Mouse (Mus musculus) lung, embryonic 14.5 days (tissue): Measurements from ENCODE around the gene Rtl6. TPM values are rescaled to one million over a fixed set of nuclear protein-coding genes. Genes with fewer than 3 reads are reported as not detected.

Source experiments
- ATAC-seq: fragments of 200-750 bp; cut with Nextera tagmentation; 2 replicates; pipeline ENCODE4 v1.8.0; 2017; ENCODE audit warnings: mild to moderate bottlenecking, moderate TSS enrichment, moderate library complexity; ENCODE audit not compliant: insufficient read depth
- DNase-seq: peaks from one replicate; pipeline ENCODE4 v3.0.0-alpha.2; 2015
- H3K27ac ChIP-seq: fragments of 300-500 bp; sonication (generic); 2 replicates; pipeline ENCODE4 v1.5.1; 2014; ENCODE audit warnings: low read depth, mild to moderate bottlenecking, moderate library complexity
- H3K27me3 ChIP-seq: fragments of 300-500 bp; sonication (generic); 2 replicates; pipeline ENCODE4 v1.6.1; 2014; ENCODE audit warnings: low read length, control low read depth; ENCODE audit not compliant: insufficient read depth
- H3K36me3 ChIP-seq: fragments of 300-500 bp; sonication (generic); 2 replicates; pipeline ENCODE4 v1.6.1; 2014; ENCODE audit warnings: control low read depth; ENCODE audit not compliant: insufficient read depth
- H3K4me1 ChIP-seq: fragments of 300-500 bp; sonication (generic); 2 replicates; pipeline ENCODE4 v1.6.1; 2014; ENCODE audit warnings: antibody characterized with exemption, control low read depth; ENCODE audit not compliant: insufficient read depth
- H3K4me2 ChIP-seq: fragments of 300-500 bp; sonication (generic); 2 replicates; pipeline ENCODE4 v1.6.1; 2014; ENCODE audit warnings: mild to moderate bottlenecking
- H3K4me3 ChIP-seq: fragments of 300-500 bp; sonication (generic); 2 replicates; pipeline ENCODE4 v1.5.1; 2014; ENCODE audit warnings: low read depth, low read length
- H3K9ac ChIP-seq: fragments of 300-500 bp; sonication (generic); 2 replicates; pipeline ENCODE4 v1.6.1; 2014
- H3K9me3 ChIP-seq: fragments of 300-500 bp; sonication (generic); 2 replicates; pipeline ENCODE4 v1.6.1; 2016; ENCODE audit warnings: low read depth, low read length, control low read depth
- CTCF ChIP-seq: IDR thresholded peaks from 2 replicates; pipeline ENCODE4 v1.5.1; 2016; ENCODE audit warnings: antibody characterized with exemption, low read depth
- WGBS: fragments of 180-500 bp; shearing (Covaris S2); extraction: QIAGEN DNeasy Blood & Tissue Kit; methylation state at CpG from one replicate; pipeline ENCODE4 v1.1.7; 2014; 5-methylcytosine and 5-hydroxymethylcytosine counted together
- polyA plus RNA-seq: library from polyadenylated mRNA; unstranded; fragments of >200 nt; fragmentation: Nextera tagmentation; extraction: Ambion mirVana; gene quantifications from 2 replicates; pipeline ENCODE4 v1.2.1, GENCODE M21; 2014

Rtl6 gene
- polyA plus RNA-seq, 1 experiment from 2014 or later: 8.7 TPM

DNA sequence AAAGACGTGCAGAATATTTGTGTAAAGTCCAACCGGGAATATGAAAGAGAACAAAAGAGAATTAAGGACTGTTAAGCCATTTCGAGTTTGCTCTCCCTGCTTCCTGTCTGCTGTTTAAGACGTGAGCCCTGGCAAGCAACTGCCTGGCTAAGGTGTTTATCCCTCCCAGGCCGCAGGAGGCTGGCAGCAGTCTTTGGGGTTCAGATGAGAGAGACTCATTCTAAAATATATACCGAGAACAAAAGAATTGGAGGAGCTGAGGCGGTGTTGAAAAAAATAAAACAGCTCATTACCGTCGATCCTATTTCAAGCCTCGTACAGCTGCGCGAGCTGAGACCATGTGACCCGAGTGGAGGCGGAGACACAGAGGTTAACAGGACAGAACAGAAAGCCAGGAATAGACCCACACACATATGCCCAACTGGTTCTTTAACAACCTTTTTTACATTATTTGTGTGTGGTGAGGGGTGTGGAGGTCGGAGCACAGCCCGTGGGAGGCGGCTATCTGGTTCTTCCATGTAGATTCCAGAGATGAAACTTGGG, 9.0 kb upstream of the Rtl6 start:
- peak overlapping the region; percentile 33; the same call in 1 of the 2 replicates for H3K4me2 ChIP-seq
- 46% methylated on average over 17 of the region's 17 CpGs for WGBS
- DNase-seq: peak; percentile 41

DNA sequence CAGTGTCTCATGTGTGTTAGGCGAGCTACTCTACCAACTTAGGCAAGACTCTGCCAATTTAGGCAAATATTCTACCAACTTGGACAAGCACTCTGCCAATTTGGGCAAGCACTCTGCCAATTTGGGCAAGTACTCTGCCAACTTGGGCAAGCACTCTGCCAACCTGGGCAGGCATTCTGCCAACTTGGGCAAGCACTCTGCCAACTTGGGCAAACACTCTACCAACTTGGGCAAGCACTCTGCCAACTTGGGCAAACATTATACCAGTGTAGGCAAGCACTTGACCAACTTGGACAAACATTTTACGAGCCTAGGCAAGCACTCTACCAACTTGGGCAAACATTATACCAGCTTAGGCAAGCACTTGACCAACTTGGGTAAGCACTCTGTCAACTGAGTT, 3.9 kb upstream of the Rtl6 start:
- no peaks in the 10 kb centered on the region for H3K36me3 ChIP-seq
- TF ChIP-seq CTCF: no peak
- ATAC-seq: no peak
- no peaks in the 10 kb centered on the region for H3K27me3 ChIP-seq
- no peak overlapping the region for H3K4me2 ChIP-seq
- 0 out of 2 replicates have a peak, but pooled peaks cover 5% of the 10 kb centered on the region for H3K4me1 ChIP-seq
- no peaks in the 10 kb centered on the region for H3K9me3 ChIP-seq
- H3K27ac ChIP-seq: no peak overlapping the region
- no peak overlapping the region for H3K9ac ChIP-seq
- WGBS: 71% methylated on average over 2 of the region's 2 CpGs
- DNase-seq: no peak
- no peak overlapping the region for H3K4me3 ChIP-seq

More for the DNA sequence above, 9.0 kb upstream of the Rtl6 start:
- Histone ChIP-seq H3K27ac (no peak overlapping the region), H3K4me1 (no peaks in the 10 kb centered on the region), H3K36me3 (no peaks in the 10 kb centered on the region), H3K27me3 (no peaks in the 10 kb centered on the region), H3K9ac (no peak overlapping the region), H3K4me3 (no peak overlapping the region), H3K9me3 (no peaks in the 10 kb centered on the region)
- ATAC-seq: no peak
- TF ChIP-seq CTCF: no peak

DNA sequence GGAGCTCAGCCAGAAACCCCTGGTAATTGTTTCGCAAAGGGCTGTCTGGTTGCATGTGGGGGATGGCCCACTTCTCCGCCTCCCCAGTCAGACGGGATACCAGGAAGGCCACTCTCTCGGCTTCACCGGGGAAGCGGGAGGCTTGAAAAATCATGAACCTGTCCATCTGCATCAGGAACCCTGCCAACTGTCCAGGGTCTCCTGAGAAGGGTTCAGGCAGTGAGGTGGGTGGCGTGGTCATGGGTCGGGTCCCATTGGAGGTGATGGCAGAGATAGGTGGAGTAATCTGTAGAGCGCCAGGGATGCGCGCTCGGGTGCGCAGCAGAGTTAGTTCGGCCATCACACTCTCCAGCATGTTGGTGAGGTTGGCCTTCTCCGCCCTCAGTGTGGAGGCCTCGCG, 949 bp downstream of the Rtl6 start:
- H3K4me1 ChIP-seq: 0 out of 2 replicates have a peak, but pooled peaks cover 5% of the 10 kb centered on the region
- 94% methylated on average over 17 of the region's 17 CpGs for WGBS
- H3K9ac ChIP-seq: no peak overlapping the region
- no peaks in the 10 kb centered on the region for H3K9me3 ChIP-seq
- H3K27me3 ChIP-seq: no peaks in the 10 kb centered on the region
- no peak for ATAC-seq
- H3K36me3 ChIP-seq: peaks cover 4% of the 10 kb centered on the region; the same call in 1 of the 2 replicates
- no peak for DNase-seq
- no peak for TF ChIP-seq CTCF
- peak overlapping the region; percentile 74 for H3K4me2 ChIP-seq
- H3K27ac ChIP-seq: no peak overlapping the region
- H3K4me3 ChIP-seq: peak overlapping the region; percentile 62; the same call in 1 of the 2 replicates

DNA sequence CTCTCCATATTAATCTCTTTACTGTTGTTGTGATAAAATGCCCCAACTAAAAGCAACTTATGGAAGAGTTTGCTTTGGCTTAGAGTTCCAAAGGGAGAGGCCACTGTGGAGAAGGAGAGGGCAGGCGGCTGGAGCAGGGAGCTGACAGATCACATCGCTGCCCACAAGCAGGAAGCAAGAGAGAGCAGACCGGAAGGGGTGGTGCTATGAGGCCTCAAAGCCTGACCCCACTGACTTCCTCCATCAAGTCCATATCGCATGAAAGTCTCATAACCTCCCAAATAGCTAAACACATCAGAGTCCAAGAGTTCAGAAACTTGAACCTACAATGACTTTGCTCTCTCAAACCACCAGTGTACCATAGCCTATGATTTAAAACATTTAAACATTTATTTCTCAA, 6.6 kb downstream of the Rtl6 start:
- TF ChIP-seq CTCF: no peak
- H3K36me3 ChIP-seq: peaks cover 2% of the 10 kb centered on the region; the same call in 1 of the 2 replicates
- no peak overlapping the region for H3K4me3 ChIP-seq
- H3K27ac ChIP-seq: no peak overlapping the region
- no peaks in the 10 kb centered on the region for H3K27me3 ChIP-seq
- ATAC-seq (no peak), DNase-seq (no peak)
- no peaks in the 10 kb centered on the region for H3K9me3 ChIP-seq
- H3K4me2 ChIP-seq: no peak overlapping the region
- no peak overlapping the region for H3K9ac ChIP-seq
- 53% methylated on average over 4 of the region's 4 CpGs for WGBS
- no peaks in the 10 kb centered on the region for H3K4me1 ChIP-seq

DNA sequence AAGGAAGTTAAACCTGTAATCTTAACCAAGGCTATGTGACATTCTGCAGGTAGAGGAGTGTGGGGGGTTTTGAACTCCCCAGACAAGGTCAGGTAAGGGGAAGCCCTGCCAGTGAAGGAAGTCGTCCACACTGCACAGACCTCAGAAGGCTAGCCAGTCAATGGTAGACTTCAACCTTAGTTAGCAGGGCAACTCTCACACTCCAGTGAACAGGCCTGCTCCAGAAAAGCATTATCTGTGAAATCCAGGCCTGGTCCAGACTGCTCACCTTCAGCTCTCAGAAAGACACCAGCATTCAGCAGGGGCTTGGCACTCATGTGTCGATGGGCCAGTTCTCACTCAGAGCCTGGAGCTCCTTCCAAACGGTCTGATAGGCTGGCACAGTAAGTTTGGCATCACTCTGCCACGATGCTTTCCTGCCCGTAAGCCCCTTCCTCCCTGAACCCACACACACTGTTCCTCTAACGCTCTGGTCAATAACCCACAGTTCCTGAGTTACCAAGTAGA, 8.3 kb downstream of the Rtl6 start:
- no peaks in the 10 kb centered on the region for H3K4me1 ChIP-seq
- 81% methylated on average over 6 of the region's 6 CpGs for WGBS
- H3K27me3 ChIP-seq: no peaks in the 10 kb centered on the region
- no peak for DNase-seq
- H3K9me3 ChIP-seq: no peaks in the 10 kb centered on the region
- no peak overlapping the region for H3K27ac ChIP-seq
- no peaks in the 10 kb centered on the region for H3K36me3 ChIP-seq
- no peak for ATAC-seq
- TF ChIP-seq CTCF: no peak
- H3K4me3 ChIP-seq: no peak overlapping the region
- H3K4me2 ChIP-seq: no peak overlapping the region
- no peak overlapping the region for H3K9ac ChIP-seq

DNA sequence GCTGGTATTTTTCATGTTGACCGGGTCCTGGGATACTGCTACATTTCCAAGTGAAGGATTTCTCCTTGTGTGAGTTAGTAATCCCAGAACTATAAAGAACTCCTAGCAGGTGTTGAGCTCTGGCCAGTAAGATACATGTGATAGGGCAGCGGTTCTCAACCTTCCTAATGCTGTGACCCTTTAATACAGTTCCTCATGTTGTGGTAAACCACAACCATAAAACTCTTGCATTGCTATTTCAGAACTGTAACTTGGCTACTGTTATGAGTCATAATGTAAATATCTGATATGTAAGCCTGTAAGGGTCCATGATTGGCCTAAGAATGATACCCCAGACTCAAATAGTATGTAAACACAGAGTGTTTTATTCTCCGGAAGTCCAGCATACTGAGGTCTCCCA, 11.6 kb downstream of the Rtl6 start:
- Histone ChIP-seq H3K4me2 (no peak overlapping the region), H3K4me1 (no peaks in the 10 kb centered on the region), H3K9me3 (no peaks in the 10 kb centered on the region), H3K9ac (no peak overlapping the region), H3K36me3 (no peaks in the 10 kb centered on the region), H3K27ac (no peak overlapping the region), H3K4me3 (no peak overlapping the region), H3K27me3 (no peaks in the 10 kb centered on the region)
- DNase-seq (no peak), ATAC-seq (no peak)
- WGBS: 79% methylated on average over 3 of the region's 3 CpGs
- TF ChIP-seq CTCF: no peak

DNA sequence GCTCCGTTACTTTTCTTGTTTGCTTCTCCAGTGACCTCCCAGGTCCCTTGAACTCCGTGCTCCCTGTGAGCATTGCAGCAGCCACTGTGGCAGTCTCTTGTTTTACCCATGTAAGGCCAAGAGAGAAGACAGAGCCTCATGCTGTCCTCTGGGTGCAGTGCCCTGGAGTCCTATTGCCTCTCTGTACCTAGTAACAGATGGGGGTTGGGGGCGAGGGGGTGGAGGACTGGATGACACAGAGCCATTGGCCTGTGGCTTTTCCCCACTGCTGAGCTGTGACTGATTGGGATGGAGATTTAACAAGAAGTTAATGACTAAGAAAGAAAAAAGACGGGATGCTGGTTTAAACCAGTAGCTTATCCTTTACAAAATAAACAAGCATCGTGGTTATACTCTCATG, 16.4 kb downstream of the Rtl6 start:
- H3K9me3 ChIP-seq: no peaks in the 10 kb centered on the region
- H3K36me3 ChIP-seq: no peaks in the 10 kb centered on the region
- no peaks in the 10 kb centered on the region for H3K4me1 ChIP-seq
- WGBS: 41% methylated on average over 5 of the region's 5 CpGs
- no peak overlapping the region for H3K27ac ChIP-seq
- no peak overlapping the region for H3K4me2 ChIP-seq
- DNase-seq (no peak), ATAC-seq (no peak)
- no peak overlapping the region for H3K4me3 ChIP-seq
- TF ChIP-seq CTCF: no peak
- H3K27me3 ChIP-seq: no peaks in the 10 kb centered on the region
- H3K9ac ChIP-seq: no peak overlapping the region
